Mouse (Mus musculus): ENCODE measurements around the gene Frmd4a.

The Frmd4a gene

GRCm38 (mm10) chr2:4017528-4018288 lies at the start of gene Frmd4a:
Gene Frmd4a (plus strand): TSS chr2:4017717.
- no peak for DNase-seq (ENCODE audit: low spot score in 2 of 2)

- no peak for DNase-seq (ENCODE audit: low spot score in 2 of 2)
These were observed 28.6 kb upstream of the Frmd4a start for GRCm38 (mm10) chr2:3988876-3989275.

DNA sequence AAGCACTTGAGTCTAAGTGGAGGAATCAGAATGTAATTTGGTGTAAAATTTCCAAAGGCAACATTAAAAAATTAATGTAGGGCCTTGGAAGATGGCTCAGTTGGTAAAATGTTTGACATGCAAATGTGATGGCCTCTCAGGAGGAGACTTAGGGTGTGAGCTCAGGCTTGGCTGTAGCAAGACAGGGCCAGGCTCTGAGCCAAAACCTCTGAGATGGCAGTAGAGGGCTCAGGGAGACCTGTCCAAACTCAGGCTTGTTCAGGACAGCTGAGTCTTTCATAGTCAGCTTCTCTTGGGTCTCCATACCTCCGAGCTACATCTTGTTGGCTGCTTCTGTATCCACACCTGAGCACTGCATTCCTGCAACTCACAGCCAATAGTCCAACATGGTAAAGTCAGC lies 27.1 kb upstream of the Frmd4a start:
- DNase-seq (ENCODE audit: low spot score in 2 of 2): no peak

DNA sequence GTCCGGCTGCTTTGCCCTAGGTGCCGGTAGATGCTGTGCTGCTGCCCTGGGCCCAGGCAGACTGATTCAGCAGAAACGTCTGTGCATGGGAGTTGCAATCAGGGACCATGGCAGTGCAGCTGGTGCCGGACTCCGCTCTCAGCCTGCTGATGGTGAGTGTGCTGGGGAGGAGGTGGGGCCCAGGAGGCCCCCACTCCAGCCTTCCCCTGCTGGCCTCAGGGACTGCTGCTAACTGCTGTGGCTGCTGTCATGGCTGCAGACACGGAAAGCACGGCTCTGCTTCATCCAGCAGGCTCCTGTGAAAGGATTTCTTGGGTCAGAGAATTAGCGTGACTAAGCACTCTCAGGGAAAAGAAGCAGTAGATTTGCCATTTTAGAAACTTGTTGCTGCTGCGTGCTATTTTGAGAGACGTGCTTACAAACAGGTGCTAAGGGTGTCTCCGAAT lies 937 bp downstream of the Frmd4a start:
- no peak for DNase-seq (ENCODE audit: low spot score in 2 of 2)

- DNase-seq (ENCODE audit: low spot score in 2 of 2): no peak
These were observed 1.4 kb downstream of the Frmd4a start for GRCm38 (mm10) chr2:4018909-4019308.

DNA sequence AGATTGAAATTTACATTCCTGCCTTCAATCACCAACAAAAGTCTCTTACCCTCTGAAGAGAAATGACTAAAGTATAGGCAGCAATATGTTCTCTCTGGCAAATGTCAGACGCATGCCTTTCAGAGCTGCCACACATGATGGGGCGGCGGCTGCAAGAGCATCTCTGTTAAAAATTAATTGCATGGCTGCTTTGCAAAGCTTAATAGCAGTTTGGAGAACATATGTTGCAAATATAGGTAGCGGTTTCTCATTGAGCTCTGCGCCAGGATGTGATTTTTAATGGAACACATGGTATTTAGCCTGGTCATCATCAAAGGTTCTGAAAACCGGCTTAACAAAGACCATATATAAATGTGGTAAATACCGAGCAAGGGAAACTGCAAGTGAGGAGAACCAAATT lies 7.4 kb downstream of the Frmd4a start:
- DNase-seq (ENCODE audit: low spot score in 2 of 2): no peak

GRCm38 (mm10) chr2:4029031-4029747 lies 11.7 kb downstream of the Frmd4a start:
- DNase-seq (ENCODE audit: low spot score in 2 of 2): no peak

DNA sequence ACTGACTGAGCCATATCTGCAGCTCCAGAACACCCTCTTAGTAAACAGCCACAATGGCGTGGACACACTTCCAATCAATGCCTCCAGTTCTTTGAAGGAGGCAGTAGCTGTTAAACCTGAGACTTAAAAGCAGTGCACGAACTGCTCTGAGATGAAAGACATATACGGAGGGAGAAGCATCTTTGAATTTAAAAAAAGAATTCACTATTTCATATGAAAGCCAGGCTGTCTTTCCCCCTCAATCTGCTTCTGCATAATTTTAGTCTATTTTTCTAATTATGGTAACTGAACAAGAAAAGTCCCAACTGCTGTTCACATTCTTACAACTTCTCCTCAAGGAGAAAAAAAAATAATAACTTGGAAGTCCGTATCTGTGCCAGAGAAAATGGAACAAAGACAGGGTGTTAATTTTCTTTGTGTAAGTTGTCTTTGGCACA lies 18.7 kb downstream of the Frmd4a start:
- DNase-seq (ENCODE audit: low spot score in 2 of 2): no peak

DNA sequence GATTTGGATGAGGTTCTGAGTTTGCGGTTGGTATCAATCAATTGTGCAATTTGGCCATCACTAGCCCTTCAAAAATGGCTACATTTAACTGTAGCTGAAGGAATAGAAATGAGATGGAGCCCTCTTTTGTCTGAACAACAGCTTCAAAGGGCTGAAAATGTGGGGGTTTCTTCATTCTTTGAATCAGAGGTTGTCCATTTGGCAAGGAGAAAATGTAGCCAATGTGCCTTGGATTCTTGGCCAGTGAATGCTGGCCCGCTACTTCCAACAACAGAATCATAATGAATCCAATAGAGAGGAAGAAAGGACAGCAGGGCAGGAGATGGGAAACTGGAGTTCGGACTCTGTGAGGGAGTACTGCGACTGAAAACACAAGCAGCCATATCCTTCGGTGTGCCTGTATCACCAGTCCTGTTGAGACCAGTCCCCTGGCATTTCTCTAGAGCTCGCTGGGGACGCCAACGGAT lies 19.2 kb downstream of the Frmd4a start:
- no peak for DNase-seq (ENCODE audit: low spot score in 2 of 2)

GRCm38 (mm10) chr2:4042009-4042408 lies 24.5 kb downstream of the Frmd4a start:
- no peak for DNase-seq (ENCODE audit: low spot score in 2 of 2)

GRCm38 (mm10) chr2:4055481-4055880 lies 38.0 kb downstream of the Frmd4a start:
- DNase-seq (ENCODE audit: low spot score in 2 of 2): no peak

DNA sequence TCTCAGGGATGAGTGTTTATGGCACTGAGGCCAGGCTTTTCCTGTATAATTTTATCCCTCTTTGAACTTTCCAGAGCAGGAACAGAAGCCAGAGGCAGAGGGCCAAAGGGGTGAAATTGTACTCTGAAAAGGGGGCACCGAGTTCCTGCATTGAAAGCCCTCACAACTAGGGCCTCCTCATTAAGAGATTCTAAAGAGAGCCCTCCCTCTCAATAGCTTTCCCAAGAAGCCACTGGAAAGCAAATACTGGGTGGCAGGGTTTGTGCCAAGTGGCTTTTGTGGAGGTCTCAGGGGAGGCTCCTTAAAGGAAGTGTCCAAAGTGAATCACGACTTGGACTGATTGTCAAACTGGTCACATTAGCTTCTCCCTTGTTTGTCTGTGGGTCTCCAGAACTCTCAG lies 43.2 kb downstream of the Frmd4a start:
- DNase-seq (ENCODE audit: low spot score in 2 of 2): no peak

DNA sequence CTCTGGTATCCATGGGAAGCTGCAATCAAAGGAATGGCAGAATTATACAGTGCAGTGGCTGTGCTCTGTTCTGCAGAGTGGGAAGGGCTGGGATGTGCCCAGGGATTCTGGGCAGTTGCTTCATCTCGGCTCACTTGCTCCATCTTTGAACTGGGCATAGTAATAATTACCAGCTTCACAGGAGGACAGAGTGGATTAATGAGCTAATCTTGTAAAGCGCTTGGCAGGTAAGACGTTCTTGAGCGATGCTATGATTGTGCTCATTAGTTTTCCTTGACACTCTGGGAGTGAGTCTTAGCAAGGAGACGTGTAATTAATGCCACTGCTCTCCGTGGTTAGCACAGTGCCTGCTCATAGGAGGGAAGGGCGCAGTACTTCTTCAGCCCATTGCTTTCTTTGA lies 54.3 kb downstream of the Frmd4a start:
- no peak for DNase-seq (ENCODE audit: low spot score in 2 of 2)

- DNase-seq (ENCODE audit: low spot score in 2 of 2): no peak
These were observed 66.4 kb downstream of the Frmd4a start for GRCm38 (mm10) chr2:4083877-4084276.

- no peak for DNase-seq (ENCODE audit: low spot score in 2 of 2)
These were observed 80.1 kb downstream of the Frmd4a start for GRCm38 (mm10) chr2:4097601-4098000.

- no peak for DNase-seq (ENCODE audit: low spot score in 2 of 2)
These were observed 81.6 kb downstream of the Frmd4a start for GRCm38 (mm10) chr2:4098948-4099776.

- DNase-seq (ENCODE audit: low spot score in 2 of 2): no peak
These were observed 82.2 kb downstream of the Frmd4a start for GRCm38 (mm10) chr2:4099777-4100104.

GRCm38 (mm10) chr2:4101370-4101769 lies 83.9 kb downstream of the Frmd4a start:
- no peak for DNase-seq (ENCODE audit: low spot score in 2 of 2)

GRCm38 (mm10) chr2:4113303-4113920 lies 95.9 kb downstream of the Frmd4a start:
- no peak for DNase-seq (ENCODE audit: low spot score in 2 of 2)

DNA sequence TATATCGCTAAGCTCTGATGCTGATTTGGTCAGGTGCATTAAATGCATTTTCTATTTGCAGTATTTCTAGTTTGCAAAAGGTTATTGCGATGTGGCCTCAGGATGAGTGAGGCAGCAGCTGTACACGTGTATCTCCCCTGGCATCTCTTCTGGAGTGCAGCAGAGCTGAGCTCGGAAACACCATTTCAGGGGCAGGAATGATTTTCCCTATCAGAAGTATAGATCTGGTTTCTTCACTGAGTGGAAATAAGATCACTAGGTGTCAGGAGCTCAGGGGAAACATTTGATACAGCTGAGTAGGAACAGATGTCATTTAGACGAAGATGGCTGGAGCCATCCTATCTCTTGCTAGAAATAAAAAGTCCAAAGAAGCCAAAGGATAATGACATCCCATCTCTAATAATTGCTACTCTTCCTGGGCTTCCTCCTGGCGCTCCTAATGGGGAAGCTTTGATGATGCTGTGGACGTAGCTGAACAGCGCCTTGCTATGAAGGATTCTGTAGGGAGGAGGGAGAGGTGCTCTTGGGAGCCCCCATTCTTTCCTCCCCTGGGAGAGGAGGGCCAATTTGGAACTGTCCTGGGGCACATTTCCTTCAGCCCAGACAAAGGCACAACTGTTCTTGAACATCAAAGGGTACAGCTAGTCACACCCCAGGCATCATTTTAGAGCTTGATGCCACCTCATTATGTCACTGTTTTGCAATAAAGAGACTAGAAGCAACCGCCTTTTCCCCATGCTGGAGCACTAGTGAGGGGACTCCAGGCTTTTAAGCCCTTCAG lies 102.4 kb downstream of the Frmd4a start:
- no peak for DNase-seq (ENCODE audit: low spot score in 2 of 2)

GRCm38 (mm10) chr2:4131216-4131615 lies 113.7 kb downstream of the Frmd4a start:
- DNase-seq (ENCODE audit: low spot score in 2 of 2): no peak
